Mouse (Mus musculus) kidney, adult 2 months (tissue): ENCODE data around the gene Rab1a.

Source experiments
- CTCF ChIP-seq: fragments of 200-500 bp; conservative IDR thresholded peaks from 2 replicates; pipeline ENCODE4 v1.5.1; 2011; ENCODE audit warnings: low read depth, mild to moderate bottlenecking, control low read depth, low read length, moderate library complexity, mixed read lengths; ENCODE audit not compliant: insufficient read depth, insufficient read length
- POLR2A ChIP-seq: fragments of 200-500 bp; IDR thresholded peaks from one replicate; pipeline ENCODE4 v1.6.1; 2011; ENCODE audit warnings: low read depth, low read length, control low read depth

- TF ChIP-seq CTCF (no peak), POLR2A (no peak)
These were observed 46.1 kb downstream of the Rab1a start for GRCm38 (mm10) chr11:20247146-20247855.
